In the genomic region with DNA sequence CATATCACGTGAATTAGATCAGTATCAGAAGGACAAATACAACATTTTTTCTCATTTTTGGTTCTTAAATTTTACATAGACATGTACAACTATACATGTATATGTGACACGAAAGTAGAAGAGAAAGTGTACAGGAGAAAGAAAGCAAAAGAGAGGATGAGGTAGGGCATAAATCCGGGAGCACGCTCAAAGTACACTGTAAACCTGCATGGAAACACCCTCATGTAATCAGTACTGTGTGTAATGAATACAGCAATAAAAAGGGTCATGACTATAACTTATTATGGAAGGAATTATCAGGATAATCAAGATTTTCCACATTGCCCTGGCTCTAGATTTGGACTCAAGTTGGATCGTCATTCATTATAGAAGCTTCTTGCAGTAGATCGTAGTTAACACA, we compare ENCODE assay signal across 17 mouse cellular contexts.
"Had no signal": no experiment of that assay in that cellular context is flagged by ENCODE, and none has a peak within 500 bp of the region (broad histone marks: within the 10 kb centered on the region; RNA-seq: fewer than 3 reads in every experiment).

No protein-coding gene starts in this region.

- H3K36me3 ChIP-seq: neural tube, embryonic 12.5 days; neural tube, embryonic 13.5 days; neural tube, embryonic 15.5 days; stomach, embryonic 15.5 days had no signal

- H3K4me1 ChIP-seq: neural tube, embryonic 12.5 days; neural tube, embryonic 13.5 days; neural tube, embryonic 15.5 days; stomach, embryonic 15.5 days had no signal

- DNase-seq: retina, postnatal 1 day; right cerebral cortex, adult 18-20 months; right cerebral cortex, postnatal 14 days; right cerebral cortex, postnatal 25 days; right cerebral cortex, postnatal 4 days; spleen, adult 18-20 months; thymus, adult 18-20 months; thymus, adult 2 months; thymus, postnatal 14 days; thymus, postnatal 25 days; thymus, postnatal 36 days; thymus, postnatal 4 days had no signal

- H3K27me3 ChIP-seq: neural tube, embryonic 12.5 days; neural tube, embryonic 13.5 days; neural tube, embryonic 15.5 days; stomach, embryonic 15.5 days had no signal

- H3K27ac ChIP-seq: neural tube, embryonic 12.5 days; neural tube, embryonic 13.5 days; neural tube, embryonic 15.5 days; stomach, embryonic 15.5 days; stomach, postnatal 0 days had no signal

- H3K9ac ChIP-seq: neural tube, embryonic 12.5 days; neural tube, embryonic 13.5 days; neural tube, embryonic 15.5 days; stomach, embryonic 15.5 days had no signal

- H3K4me3 ChIP-seq: neural tube, embryonic 12.5 days; neural tube, embryonic 13.5 days; neural tube, embryonic 15.5 days; stomach, embryonic 15.5 days had no signal

- H3K4me2 ChIP-seq: neural tube, embryonic 12.5 days; neural tube, embryonic 13.5 days; neural tube, embryonic 15.5 days; stomach, embryonic 15.5 days had no signal

- H3K9me3 ChIP-seq: stomach, embryonic 15.5 days had no signal
